Mouse (Mus musculus) thymus, adult 18-20 months (tissue): ENCODE results near the gene Upp2.

Source experiments
- DNase-seq, 2 experiments: peaks; one replicate each; pipeline ENCODE4 v3.0.0; 2022; ENCODE audit warnings: mixed read lengths in 2 of 2

Upp2 gene

GRCm38 (mm10) chr2:58552296-58552695, 14.8 kb upstream of the Upp2 start:
- DNase-seq: no peak

- DNase-seq: no peak
Observed at GRCm38 (mm10) chr2:58557045-58557845, 9.9 kb upstream of the Upp2 start.

DNA sequence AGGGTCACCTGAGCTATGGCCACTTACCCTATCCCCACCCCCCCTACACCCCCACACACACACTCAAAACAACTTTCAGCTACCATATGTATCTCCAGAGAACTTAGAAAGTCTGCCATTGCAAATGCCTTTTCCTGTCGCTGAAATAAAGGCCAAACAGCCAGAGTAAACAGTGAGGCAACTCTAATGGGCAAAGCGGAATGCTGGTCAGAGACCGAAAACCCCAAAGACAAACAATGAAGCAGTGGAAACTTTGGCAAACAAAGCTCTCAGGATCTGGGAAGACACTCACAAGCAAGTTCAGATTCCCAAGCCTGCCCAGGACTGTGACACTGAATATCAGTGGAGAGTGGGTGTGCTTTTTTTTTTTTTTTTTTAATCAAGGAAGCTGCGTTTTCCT, 5.0 kb upstream of the Upp2 start:
- DNase-seq: no peak

DNA sequence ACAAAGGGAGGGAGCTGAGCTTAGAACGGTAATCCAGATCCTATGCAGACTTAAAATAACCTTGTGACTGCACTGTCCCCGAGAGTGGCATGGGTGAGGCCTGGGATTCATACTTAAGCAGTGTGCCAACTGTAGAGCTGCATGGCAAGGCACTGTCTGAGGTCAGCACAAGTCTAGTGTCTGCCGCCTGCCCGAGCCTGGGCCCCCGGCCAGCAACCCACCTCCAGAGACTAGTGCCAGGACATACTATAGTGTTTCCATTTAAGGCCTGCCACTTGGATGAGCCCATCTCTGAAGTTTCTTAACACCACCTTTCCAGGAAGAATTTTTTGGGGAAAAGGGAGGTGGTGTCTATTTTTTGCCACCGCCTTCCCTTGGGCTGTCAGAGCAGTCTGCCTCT, 1.8 kb upstream of the Upp2 start:
- no peak for DNase-seq

DNA sequence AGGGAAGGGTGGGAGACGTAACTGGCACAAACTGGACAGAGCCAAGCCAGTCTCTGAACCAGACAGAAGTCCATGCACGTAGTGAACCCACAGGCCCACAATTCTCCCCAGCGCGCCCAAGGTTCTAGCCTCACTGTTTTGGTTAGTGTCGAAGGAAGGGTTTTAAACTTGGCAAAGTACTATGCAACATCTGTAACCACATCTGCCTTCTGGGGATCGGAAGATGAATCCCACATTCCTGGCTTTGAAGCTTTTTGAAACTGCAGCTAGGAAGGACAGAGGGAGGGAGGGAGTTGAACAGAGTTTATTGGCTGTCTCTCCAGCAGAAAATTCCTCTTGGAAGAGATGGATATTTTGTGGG, 1.1 kb upstream of the Upp2 start:
- no peak for DNase-seq

DNA sequence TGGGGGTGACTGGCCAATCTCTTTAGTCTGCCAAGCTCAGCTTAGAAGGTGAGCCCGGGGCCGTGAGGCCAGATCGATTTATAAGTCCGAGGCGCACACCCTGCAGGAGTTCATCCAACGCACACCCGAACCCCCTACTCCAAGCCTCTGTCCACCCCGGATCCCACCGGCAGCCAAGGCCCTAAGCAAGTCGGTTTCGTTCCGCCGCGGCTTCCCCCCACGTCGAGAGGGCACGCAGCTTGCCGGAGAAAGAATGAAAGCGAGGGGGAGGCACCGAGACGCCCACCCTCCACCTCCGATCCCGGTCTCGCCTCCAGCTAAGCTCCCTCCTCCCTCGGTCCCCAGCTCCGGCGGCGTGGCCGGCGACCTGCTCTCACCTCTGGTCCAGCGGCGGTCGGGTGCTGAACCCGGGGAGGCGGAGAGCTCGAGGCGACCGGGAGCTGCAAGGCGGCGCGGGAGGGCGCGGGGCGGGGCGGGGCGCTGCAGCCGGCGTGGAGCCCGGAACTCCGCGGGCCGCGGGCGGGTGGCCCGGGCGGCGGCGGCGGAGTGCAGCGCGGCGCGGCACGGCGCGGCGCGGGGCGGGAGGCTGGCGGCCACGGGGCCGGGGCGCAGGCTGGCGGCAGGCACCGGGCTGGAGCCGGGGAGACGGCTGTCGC, 560 bp upstream of the Upp2 start:
- peak; percentile 39 for DNase-seq

DNA sequence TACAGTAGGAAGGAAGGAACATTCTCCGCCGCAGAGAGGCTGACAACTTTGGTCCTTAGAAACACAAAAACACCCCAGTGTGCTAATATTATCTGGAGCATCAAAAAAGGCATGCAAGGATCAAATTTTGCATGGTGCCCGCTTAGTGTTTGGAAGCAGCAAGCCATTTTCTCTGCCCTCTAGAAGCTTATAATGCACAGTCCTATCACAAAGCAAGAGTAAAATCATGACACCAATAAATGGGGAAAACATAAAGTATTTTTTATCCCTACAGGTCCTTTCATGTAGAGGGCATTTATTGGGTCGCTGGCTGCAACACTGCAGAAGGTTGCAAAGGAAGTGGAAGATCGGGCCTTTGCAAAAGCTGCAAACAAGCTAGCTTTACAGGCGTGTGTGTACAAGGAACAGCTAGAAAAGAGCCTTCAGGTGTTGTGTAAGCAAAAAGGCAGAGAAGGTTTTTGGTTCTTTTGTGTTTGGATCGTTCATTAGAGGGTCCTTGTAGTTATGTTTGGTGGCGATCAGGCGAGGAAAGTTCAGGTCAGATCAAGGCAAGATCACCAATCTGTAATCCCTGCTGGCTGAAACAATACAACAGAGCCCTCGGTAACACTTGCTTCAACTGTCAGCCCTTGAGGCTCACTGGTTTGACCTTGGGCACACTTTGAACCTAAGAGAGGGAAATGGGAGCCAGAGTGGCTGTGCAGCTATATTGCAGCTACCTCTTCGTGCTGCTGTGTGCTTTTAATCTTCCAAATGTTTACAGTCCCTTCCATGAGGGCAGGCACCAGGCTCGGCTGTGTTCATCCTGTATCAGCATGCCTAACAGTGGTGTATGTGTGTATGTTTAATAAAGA, 995 bp downstream of the Upp2 start:
- DNase-seq: no peak

- no peak for DNase-seq
Observed at GRCm38 (mm10) chr2:58568841-58569645, 1.9 kb downstream of the Upp2 start.

GRCm38 (mm10) chr2:58574167-58574566, 7.1 kb downstream of the Upp2 start:
- no peak for DNase-seq

DNA sequence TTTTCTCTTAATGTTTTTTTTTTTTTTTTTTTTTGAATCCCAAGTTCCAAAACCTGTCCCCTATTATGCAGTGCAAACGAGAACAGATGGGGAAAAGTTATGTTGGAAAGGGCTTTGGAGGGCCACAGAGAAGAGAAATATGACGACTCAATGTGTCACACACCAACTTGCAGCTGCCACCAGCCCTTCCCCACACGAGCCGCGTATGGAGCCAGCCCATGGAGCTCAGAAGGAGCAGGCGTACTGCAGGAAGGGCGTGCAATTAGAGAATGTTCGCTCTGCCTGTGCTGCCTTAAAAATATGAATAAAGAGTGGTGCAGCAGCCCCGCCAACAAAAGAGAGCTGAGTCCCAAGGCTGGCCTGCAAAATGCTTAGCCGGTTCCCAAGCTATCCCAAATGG, 19.2 kb downstream of the Upp2 start:
- DNase-seq: no peak

GRCm38 (mm10) chr2:58589637-58590036, 22.5 kb downstream of the Upp2 start:
- DNase-seq: no peak

DNA sequence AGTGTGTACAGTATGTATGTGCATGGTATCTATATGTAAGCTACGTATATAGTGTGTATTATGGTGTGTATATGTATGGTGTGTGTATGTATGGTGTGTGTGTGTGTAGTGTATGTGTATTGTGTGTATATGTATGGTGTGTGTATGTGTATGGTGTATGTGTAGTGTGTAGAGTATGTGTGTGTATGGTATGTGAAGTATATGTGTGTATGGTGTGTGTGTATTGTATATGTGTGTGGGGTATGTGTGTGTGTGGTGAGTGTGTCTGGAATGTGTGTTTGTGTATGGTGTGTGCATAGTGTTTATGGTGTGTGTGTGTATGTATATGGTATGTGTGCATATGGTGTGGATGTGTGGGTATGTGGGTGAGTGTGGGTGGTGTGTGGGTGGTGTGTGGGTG, 23.0 kb downstream of the Upp2 start:
- no peak for DNase-seq

DNA sequence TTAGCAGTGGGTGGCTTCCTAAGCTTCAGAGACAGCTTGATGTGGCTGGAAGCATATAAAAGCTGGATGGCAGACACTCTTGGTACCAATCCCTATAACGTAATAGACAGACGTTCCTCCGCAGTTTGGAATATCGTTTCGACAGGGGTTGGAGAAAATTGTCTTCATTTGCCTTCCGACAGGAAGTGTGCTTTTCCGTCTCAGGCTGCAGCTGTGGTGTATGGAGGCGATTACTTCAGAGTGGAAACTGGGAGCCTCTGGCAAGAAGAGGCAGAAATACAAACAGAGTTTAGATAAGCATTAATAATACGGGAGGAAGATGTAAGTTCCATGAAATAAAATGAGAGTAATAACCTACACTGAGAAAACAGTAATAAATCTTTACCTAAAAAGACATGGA, 28.3 kb downstream of the Upp2 start:
- no peak for DNase-seq

GRCm38 (mm10) chr2:58596774-58597342, 29.8 kb downstream of the Upp2 start:
- no peak for DNase-seq

DNA sequence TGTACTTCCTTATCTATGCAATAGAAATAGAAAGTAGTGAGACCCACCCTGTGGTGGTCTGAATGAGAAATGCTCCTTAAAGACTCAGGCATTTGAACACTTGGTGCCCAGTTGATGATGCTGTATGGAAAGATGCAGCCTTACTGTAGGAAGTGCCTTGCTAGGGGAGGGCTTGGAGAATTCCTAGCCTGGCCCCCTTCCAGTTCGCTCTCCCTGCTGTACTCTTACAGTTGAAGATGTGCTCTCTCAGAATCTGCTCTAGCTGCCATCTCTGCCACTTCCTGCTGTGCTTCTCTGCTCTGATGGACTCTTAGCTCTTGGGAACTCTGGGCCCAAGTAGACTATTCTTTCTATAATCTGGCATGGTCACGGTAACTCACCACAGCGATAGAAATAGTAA, 30.5 kb downstream of the Upp2 start:
- no peak for DNase-seq

DNA sequence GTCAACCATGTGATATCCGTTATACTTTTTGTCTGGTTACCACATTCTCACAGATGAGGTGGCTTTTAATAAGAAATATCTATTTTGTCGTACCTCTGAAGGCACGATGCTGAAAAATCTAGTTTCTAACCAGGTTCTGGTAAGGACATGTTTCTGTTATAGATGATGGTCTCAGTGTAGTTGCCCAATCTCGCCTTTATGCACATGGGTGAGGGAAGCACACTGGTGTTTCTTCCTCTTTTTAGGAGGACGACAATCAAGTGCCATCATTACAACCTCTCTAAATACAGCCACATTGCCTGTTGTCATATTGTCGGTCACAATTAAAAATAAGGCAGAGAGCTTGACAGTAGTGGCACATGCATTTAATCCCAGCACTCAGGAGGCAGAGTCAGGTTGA, 32.5 kb downstream of the Upp2 start:
- DNase-seq: no peak

- no peak for DNase-seq
Observed at GRCm38 (mm10) chr2:58601382-58601781, 34.3 kb downstream of the Upp2 start.

- DNase-seq: no peak
Observed at GRCm38 (mm10) chr2:58603379-58603778, 36.3 kb downstream of the Upp2 start.

GRCm38 (mm10) chr2:58604791-58605190, 37.7 kb downstream of the Upp2 start:
- DNase-seq: no peak

DNA sequence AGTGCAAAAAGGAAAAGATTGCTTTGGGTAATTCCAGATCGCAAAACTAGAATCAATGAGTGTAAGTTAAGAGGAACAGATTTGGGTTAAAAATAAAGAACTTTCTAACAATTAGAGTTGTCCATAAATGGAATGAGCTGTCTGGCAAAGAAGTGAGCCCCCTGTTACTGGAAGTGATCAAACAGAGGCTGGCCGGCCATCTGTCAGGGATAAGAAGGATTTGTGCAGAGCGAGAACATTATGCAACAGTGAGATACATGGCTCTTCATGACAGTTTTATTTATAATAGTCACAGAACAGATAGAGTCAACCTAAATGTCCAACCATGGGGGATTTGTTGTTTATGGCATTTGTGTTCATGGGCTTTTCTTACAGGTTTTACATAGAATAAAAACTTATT, 46.6 kb downstream of the Upp2 start:
- no peak for DNase-seq

GRCm38 (mm10) chr2:58614851-58615250, 47.8 kb downstream of the Upp2 start:
- DNase-seq: no peak

GRCm38 (mm10) chr2:58615766-58616165, 48.7 kb downstream of the Upp2 start:
- no peak for DNase-seq

DNA sequence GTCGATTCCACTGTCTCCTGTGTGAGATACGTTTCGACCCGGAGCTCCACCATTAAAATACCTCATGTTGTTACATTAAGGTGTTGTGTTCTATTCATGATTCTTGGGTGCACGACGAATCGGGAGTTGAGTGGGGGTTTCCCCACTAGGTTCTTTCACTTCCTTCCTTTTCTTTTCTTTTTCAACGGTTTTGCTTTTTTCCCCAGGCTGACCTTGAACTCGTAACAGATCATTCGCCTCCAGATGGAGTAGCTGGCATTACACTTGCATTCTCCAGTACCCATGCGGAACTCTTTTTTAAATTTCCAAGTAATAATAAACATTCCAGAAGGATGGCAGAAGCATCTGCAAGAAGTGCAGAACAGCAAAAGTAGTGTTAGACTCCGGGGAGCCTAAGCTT, 58.1 kb downstream of the Upp2 start:
- DNase-seq: no peak
